Mouse (Mus musculus): Measurements from ENCODE around the gene Rnf121.

Gene Rnf121

DNA sequence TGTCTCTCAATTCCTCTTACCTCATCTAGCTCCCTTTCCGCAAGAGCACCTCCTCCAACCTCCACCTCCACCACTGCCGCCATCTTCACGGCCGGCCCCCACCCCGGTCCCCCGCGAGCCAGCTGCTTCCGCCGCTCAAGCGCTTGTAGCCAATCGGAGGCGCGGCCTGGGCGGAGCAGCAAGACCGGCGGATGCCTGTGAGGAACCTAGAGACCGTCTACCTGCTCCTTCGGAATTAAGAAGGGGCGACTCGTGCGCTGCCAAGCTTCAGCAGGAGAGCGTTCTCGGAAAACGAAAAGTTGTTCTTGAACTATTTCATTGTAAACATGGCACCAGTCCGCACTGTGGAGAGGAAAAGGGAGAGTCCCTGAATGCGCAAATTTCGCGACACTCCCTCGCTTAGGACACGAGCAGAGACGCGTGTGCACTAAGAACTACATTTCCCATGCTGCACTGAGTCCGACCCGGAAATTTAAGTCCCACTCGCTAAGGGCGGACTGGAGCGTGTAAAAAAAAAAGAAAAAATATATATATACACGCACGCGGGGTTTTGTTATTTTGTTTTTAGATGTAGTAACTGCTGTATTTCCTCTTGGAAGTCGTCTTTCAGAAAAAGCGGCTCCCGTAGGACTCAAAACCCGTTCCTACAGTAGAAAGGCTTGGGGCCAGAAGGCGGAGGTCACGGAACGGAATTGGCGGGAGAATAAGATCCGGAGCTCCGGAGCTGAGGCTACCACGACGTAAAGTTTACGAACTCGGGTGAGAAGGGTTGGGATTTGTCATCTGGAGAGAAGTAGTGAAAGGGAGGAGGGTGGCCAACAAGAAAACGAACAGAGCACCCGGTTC lies at the start of gene Rnf121, which contains the start of the genes Xndc1 and Xntrpc:
Gene Rnf121 (minus strand): TSS at position 424 of the 846 bp plus-strand sequence.
Gene Xndc1 (plus strand): TSS at position 466 of the 846 bp plus-strand sequence.
Gene Xntrpc (plus strand): TSS at position 668 of the 846 bp plus-strand sequence.
- in situ Hi-C loops (cut with MboI; ENCODE audit: low pct_unique_long_range_greater_than_20kb in 1 of 2, low sequenced_read_pairs in 2 of 2, unreplicated experiment in 1 of 2), result no loop called here

DNA sequence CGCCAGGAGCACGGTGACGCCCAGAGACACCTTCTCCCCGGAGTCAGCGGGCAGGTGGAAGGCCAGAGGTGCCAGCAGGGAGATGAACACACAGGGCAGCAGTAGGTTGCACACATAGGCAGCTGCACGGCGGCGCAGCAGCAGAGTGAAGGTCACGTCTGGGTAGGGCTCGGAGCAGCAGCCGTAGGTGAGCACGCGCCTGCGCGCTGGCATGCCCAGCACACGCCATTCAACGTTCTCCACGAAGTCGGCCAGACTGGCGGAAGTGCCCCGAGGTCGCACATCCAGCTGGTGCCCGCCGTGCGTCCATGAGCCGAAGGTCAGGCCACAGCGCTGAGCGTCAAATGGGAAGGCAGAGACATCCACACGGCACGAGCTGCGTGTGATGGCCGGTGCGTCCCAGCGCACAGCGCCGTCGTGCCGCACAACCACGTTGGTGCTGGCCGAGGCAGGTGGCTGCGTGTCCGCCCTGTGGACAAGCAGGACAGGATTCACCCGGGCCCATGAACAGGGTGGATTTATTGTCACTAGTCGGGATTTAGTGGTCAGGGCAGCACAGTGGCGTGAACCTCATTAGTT lies 48.0 kb upstream of the Rnf121 start:
- in situ Hi-C loops (cut with MboI; ENCODE audit: low pct_unique_long_range_greater_than_20kb in 1 of 2, low sequenced_read_pairs in 2 of 2, unreplicated experiment in 1 of 2), result no loop called here

GRCm38 (mm10) chr7:102109746-102110145 lies 44.5 kb upstream of the Rnf121 start:
- in situ Hi-C loops (cut with MboI; ENCODE audit: low pct_unique_long_range_greater_than_20kb in 1 of 2, low sequenced_read_pairs in 2 of 2, unreplicated experiment in 1 of 2), result no loop called here

- in situ Hi-C loops (cut with MboI; ENCODE audit: low pct_unique_long_range_greater_than_20kb in 1 of 2, low sequenced_read_pairs in 2 of 2, unreplicated experiment in 1 of 2), result no loop called here
These were observed 43.9 kb upstream of the Rnf121 start, which contains the start of gene Art5 for GRCm38 (mm10) chr7:102109171-102109570. Art5 (minus strand) TSS chr7:102109489.

GRCm38 (mm10) chr7:102108206-102108605 lies 42.9 kb upstream of the Rnf121 start:
- in situ Hi-C loops (cut with MboI; ENCODE audit: low pct_unique_long_range_greater_than_20kb in 1 of 2, low sequenced_read_pairs in 2 of 2, unreplicated experiment in 1 of 2), result no loop called here

- in situ Hi-C loops (cut with MboI; ENCODE audit: low pct_unique_long_range_greater_than_20kb in 1 of 2, low sequenced_read_pairs in 2 of 2, unreplicated experiment in 1 of 2), result no loop called here
These were observed 41.5 kb upstream of the Rnf121 start for GRCm38 (mm10) chr7:102106700-102107141.

DNA sequence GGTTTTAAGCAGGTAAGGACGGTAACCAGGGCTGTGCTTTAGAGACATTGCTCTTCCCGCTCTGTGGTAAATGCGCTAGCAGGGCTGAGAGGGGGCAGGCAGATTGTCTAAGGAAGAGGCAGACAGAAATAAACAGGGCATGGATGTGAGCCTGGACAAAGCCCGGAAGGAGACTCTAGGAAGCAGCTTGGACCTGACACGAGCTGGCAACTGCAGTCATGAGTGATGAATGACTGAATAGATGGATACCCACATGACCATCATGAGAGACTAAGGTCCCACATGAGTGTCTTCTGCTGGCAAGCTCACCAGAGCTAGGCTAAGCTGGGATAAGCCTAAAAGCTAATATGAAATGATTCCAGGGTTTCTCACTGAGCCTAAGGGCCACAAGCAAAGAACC lies 38.9 kb upstream of the Rnf121 start:
- in situ Hi-C loops (cut with MboI; ENCODE audit: low pct_unique_long_range_greater_than_20kb in 1 of 2, low sequenced_read_pairs in 2 of 2, unreplicated experiment in 1 of 2), result no loop called here

GRCm38 (mm10) chr7:102103555-102103954 lies 38.3 kb upstream of the Rnf121 start:
- in situ Hi-C loops (cut with MboI; ENCODE audit: low pct_unique_long_range_greater_than_20kb in 1 of 2, low sequenced_read_pairs in 2 of 2, unreplicated experiment in 1 of 2), result no loop called here

DNA sequence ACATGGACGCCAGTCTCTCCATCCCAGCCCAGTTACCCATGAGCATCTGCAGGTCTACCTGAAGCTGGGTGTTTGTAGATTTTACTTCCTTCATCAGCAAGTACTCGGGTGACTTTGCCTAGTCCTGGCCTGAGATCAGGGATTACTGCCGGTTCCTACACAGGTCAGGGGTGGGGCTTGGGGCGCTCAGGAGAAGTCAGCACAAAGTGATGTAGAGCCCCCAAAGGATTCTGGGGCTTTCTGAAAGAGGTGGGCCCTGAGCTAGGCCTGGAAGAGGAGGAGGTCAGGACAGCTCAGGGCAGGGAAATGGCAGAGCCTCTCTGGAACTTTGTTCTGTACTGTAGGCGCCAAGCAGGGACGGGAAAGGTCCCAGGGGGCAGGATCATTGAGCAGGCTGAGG lies 37.4 kb upstream of the Rnf121 start:
- in situ Hi-C loops (cut with MboI; ENCODE audit: low pct_unique_long_range_greater_than_20kb in 1 of 2, low sequenced_read_pairs in 2 of 2, unreplicated experiment in 1 of 2), result no loop called here

- in situ Hi-C loops (cut with MboI; ENCODE audit: low pct_unique_long_range_greater_than_20kb in 1 of 2, low sequenced_read_pairs in 2 of 2, unreplicated experiment in 1 of 2), result no loop called here
These were observed 37.0 kb upstream of the Rnf121 start for GRCm38 (mm10) chr7:102102241-102102640.

- in situ Hi-C loops (cut with MboI; ENCODE audit: low pct_unique_long_range_greater_than_20kb in 1 of 2, low sequenced_read_pairs in 2 of 2, unreplicated experiment in 1 of 2), result no loop called here
These were observed 36.2 kb upstream of the Rnf121 start, which contains the start of gene Art1 for GRCm38 (mm10) chr7:102101487-102101886. Art1 (plus strand) TSS chr7:102101743.

- in situ Hi-C loops (cut with MboI; ENCODE audit: low pct_unique_long_range_greater_than_20kb in 1 of 2, low sequenced_read_pairs in 2 of 2, unreplicated experiment in 1 of 2), result no loop called here
These were observed 35.6 kb upstream of the Rnf121 start for GRCm38 (mm10) chr7:102100868-102101267.

GRCm38 (mm10) chr7:102099760-102100661 lies 34.7 kb upstream of the Rnf121 start:
- in situ Hi-C loops (cut with MboI; ENCODE audit: low pct_unique_long_range_greater_than_20kb in 1 of 2, low sequenced_read_pairs in 2 of 2, unreplicated experiment in 1 of 2), result loop anchor here (25.0 kb wide), 1 partner anchor 438 kb away; the partner anchor contains the start of gene Clpb (in 2 of the 2)

GRCm38 (mm10) chr7:102087336-102087735 lies 22.1 kb upstream of the Rnf121 start:
- in situ Hi-C loops (cut with MboI; ENCODE audit: low pct_unique_long_range_greater_than_20kb in 1 of 2, low sequenced_read_pairs in 2 of 2, unreplicated experiment in 1 of 2), result loop anchor here (25.0 kb wide), 1 partner anchor 425 kb away; the partner anchor contains the start of gene Clpb (in 2 of the 2)

DNA sequence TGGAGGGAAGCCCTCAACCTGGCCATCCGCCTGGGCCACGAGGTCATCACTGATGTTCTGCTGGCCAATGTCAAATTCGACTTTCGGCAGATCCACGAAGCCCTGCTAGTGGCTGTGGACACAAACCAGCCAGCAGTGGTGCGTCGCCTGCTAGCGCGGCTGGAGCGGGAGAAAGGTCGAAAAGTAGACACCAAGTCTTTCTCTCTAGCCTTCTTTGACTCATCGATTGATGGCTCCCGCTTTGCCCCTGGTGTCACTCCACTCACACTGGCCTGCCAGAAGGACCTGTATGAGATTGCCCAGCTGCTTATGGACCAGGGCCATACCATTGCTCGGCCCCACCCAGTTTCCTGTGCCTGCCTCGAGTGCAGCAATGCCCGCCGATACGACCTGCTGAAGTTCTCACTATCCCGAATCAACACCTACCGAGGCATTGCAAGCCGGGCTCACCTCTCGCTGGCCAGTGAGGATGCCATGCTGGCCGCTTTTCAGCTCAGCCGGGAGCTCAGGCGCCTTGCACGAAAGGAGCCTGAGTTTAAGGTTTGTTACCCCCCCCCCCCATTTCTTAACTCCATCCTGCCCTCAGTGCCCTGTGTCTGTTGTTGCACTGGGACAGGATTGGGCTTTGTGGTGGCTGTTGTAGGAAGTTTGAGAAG lies 18.9 kb upstream of the Rnf121 start:
- in situ Hi-C loops (cut with MboI; ENCODE audit: low pct_unique_long_range_greater_than_20kb in 1 of 2, low sequenced_read_pairs in 2 of 2, unreplicated experiment in 1 of 2), result loop anchor here (25.0 kb wide), 1 partner anchor 422 kb away; the partner anchor contains the start of gene Clpb (in 2 of the 2)

DNA sequence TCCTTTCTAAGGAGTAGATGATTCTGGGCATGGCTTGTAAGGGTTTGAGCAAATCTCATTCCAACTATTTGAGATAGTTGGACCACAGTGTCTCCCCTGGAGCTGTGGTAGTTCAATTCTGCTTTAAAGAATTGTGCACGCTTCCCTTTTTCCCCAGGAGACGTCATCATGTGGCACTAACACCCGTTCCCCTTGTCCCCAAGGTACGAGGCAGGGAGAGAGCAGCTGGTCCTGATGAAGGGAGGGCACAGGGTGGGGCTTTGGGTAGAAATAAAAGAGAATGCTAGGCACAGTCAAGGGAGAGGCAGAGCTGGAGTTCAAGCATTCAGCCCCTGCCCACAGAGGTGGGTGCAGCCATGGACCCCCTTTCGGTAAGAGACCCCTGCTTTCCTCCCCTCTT lies 17.5 kb upstream of the Rnf121 start, which contains the start of gene Trpc2:
Gene Trpc2 (plus strand): TSS at position 301 of the 400 bp plus-strand sequence.
- in situ Hi-C loops (cut with MboI; ENCODE audit: low pct_unique_long_range_greater_than_20kb in 1 of 2, low sequenced_read_pairs in 2 of 2, unreplicated experiment in 1 of 2), result loop anchor here (25.0 kb wide), 1 partner anchor 421 kb away; the partner anchor contains the start of gene Clpb (in 2 of the 2)

GRCm38 (mm10) chr7:102081784-102082183 lies 16.5 kb upstream of the Rnf121 start:
- in situ Hi-C loops (cut with MboI; ENCODE audit: low pct_unique_long_range_greater_than_20kb in 1 of 2, low sequenced_read_pairs in 2 of 2, unreplicated experiment in 1 of 2), result loop anchor here (25.0 kb wide), 1 partner anchor 419 kb away; the partner anchor contains the start of gene Clpb (in 2 of the 2)

All from mouse embryonic stem cell (cell line).